Mouse (Mus musculus): ENCODE measurements around the gene Galnt2. TPM values are rescaled to one million over a fixed set of nuclear protein-coding genes. Genes with fewer than 3 reads are reported as not detected.

The Galnt2 gene
- polyA plus RNA-seq, 1 experiment = 8.1 TPM

GRCm38 (mm10) chr8:124375727-124376126 is 144.5 kb downstream of the Galnt2 start:
- Histone ChIP-seq H3K36me3 (ENCODE audit: control insufficient read depth, insufficient read depth, low read length) (no peaks in the 10 kb centered on the region), H3K27me3 (ENCODE audit: control insufficient read depth, insufficient read depth, low read length) (no peaks in the 10 kb centered on the region), H3K4me3 (ENCODE audit: low read depth, low read length) (no peak overlapping the region), H3K4me1 (ENCODE audit: control insufficient read depth, insufficient read depth, insufficient read length, low read length) (no peaks in the 10 kb centered on the region), H3K27ac (ENCODE audit: insufficient read depth, low read depth, low read length) (no peak overlapping the region; the same call in 1 of the 2 replicates)
- TF ChIP-seq CTCF (IDR thresholded peaks at IDR 0.05; ENCODE audit: extremely low read depth, insufficient read length, insufficient replicate concordance, low read depth, low read length) (no peak), POLR2A (IDR thresholded peaks at IDR 0.05; ENCODE audit: low read depth, low read length) (no peak)
- 75% methylated on average over 9 of the region's 9 CpGs for WGBS

GRCm38 (mm10) chr8:124376406-124376805 is 145.2 kb downstream of the Galnt2 start:
- TF ChIP-seq POLR2A (IDR thresholded peaks at IDR 0.05; ENCODE audit: low read depth, low read length) (no peak), CTCF (IDR thresholded peaks at IDR 0.05; ENCODE audit: extremely low read depth, insufficient read length, insufficient replicate concordance, low read depth, low read length) (no peak)
- WGBS = 92% methylated on average over 12 of the region's 12 CpGs
- H3K27me3 ChIP-seq (ENCODE audit: control insufficient read depth, insufficient read depth, low read length) = no peaks in the 10 kb centered on the region

GRCm38 (mm10) chr8:124379289-124379688 is 148.1 kb downstream of the Galnt2 start:
- Histone ChIP-seq H3K4me1 (ENCODE audit: control insufficient read depth, insufficient read depth, insufficient read length, low read length) (no peaks in the 10 kb centered on the region), H3K4me3 (ENCODE audit: low read depth, low read length) (no peak overlapping the region), H3K27ac (ENCODE audit: insufficient read depth, low read depth, low read length) (no peak overlapping the region), H3K27me3 (ENCODE audit: control insufficient read depth, insufficient read depth, low read length) (no peaks in the 10 kb centered on the region), H3K36me3 (ENCODE audit: control insufficient read depth, insufficient read depth, low read length) (no peaks in the 10 kb centered on the region)
- TF ChIP-seq CTCF (IDR thresholded peaks at IDR 0.05; ENCODE audit: extremely low read depth, insufficient read length, insufficient replicate concordance, low read depth, low read length) (no peak), POLR2A (IDR thresholded peaks at IDR 0.05; ENCODE audit: low read depth, low read length) (no peak)
- WGBS = 62% methylated on average over 6 of the region's 6 CpGs

More at GRCm38 (mm10) chr8:124376406-124376805, 145.2 kb downstream of the Galnt2 start:
- Histone ChIP-seq H3K36me3 (ENCODE audit: control insufficient read depth, insufficient read depth, low read length) (no peaks in the 10 kb centered on the region), H3K4me1 (ENCODE audit: control insufficient read depth, insufficient read depth, insufficient read length, low read length) (no peaks in the 10 kb centered on the region), H3K27ac (ENCODE audit: insufficient read depth, low read depth, low read length) (no peak overlapping the region), H3K4me3 (ENCODE audit: low read depth, low read length) (no peak overlapping the region)

- no peaks in the 10 kb centered on the region for H3K4me1 ChIP-seq (ENCODE audit: control insufficient read depth, insufficient read depth, insufficient read length, low read length)
- H3K4me3 ChIP-seq (ENCODE audit: low read depth, low read length) = no peak overlapping the region
- H3K27me3 ChIP-seq (ENCODE audit: control insufficient read depth, insufficient read depth, low read length) = no peaks in the 10 kb centered on the region
- no peaks in the 10 kb centered on the region for H3K36me3 ChIP-seq (ENCODE audit: control insufficient read depth, insufficient read depth, low read length)
- H3K27ac ChIP-seq (ENCODE audit: insufficient read depth, low read depth, low read length) = no peak overlapping the region
- TF ChIP-seq POLR2A (IDR thresholded peaks at IDR 0.05; ENCODE audit: low read depth, low read length) (no peak), CTCF (IDR thresholded peaks at IDR 0.05; ENCODE audit: extremely low read depth, insufficient read length, insufficient replicate concordance, low read depth, low read length) (no peak)
- 55% methylated on average over 10 of the region's 10 CpGs for WGBS
Measured at GRCm38 (mm10) chr8:124382235-124382634, 151.0 kb downstream of the Galnt2 start.

DNA sequence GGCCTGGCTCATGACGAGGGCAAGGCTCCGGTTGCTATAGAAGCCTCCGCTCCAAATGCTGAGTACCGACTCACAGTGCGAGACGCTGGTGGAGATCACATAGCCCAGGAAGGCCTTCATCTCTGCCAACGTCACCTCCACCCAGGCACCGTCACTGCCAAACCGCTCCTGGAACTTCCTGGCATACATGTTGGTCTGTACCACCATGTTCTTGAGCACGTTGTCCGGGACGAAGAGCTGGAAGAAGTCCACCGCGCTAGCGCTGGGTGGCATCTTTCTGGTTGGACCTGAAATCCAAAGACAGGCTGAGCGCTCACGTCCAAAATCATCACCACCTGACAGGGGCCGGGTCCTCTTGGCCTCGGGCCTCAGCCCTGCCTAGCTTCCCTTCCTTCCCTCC is 153.1 kb downstream of the Galnt2 start:
- no peak for TF ChIP-seq CTCF (IDR thresholded peaks at IDR 0.05; ENCODE audit: extremely low read depth, insufficient read length, insufficient replicate concordance, low read depth, low read length)
- TF ChIP-seq POLR2A (IDR thresholded peaks at IDR 0.05; ENCODE audit: low read depth, low read length) = no peak
- no peaks in the 10 kb centered on the region for H3K4me1 ChIP-seq (ENCODE audit: control insufficient read depth, insufficient read depth, insufficient read length, low read length)
- no peaks in the 10 kb centered on the region for H3K27me3 ChIP-seq (ENCODE audit: control insufficient read depth, insufficient read depth, low read length)
- H3K4me3 ChIP-seq (ENCODE audit: low read depth, low read length) = no peak overlapping the region
- 92% methylated on average over 19 of the region's 19 CpGs for WGBS
- no peak overlapping the region for H3K27ac ChIP-seq (ENCODE audit: insufficient read depth, low read depth, low read length)
- no peaks in the 10 kb centered on the region for H3K36me3 ChIP-seq (ENCODE audit: control insufficient read depth, insufficient read depth, low read length)

GRCm38 (mm10) chr8:124386225-124386899 is 155.2 kb downstream of the Galnt2 start:
- TF ChIP-seq CTCF (IDR thresholded peaks at IDR 0.05; ENCODE audit: extremely low read depth, insufficient read length, insufficient replicate concordance, low read depth, low read length) = no peak
- no peak for TF ChIP-seq POLR2A (IDR thresholded peaks at IDR 0.05; ENCODE audit: low read depth, low read length)
- no peak overlapping the region for H3K27ac ChIP-seq (ENCODE audit: insufficient read depth, low read depth, low read length)
- no peaks in the 10 kb centered on the region for H3K36me3 ChIP-seq (ENCODE audit: control insufficient read depth, insufficient read depth, low read length)
- WGBS = 81% methylated on average over 23 of the region's 23 CpGs
- no peaks in the 10 kb centered on the region for H3K27me3 ChIP-seq (ENCODE audit: control insufficient read depth, insufficient read depth, low read length)
- H3K4me1 ChIP-seq (ENCODE audit: control insufficient read depth, insufficient read depth, insufficient read length, low read length) = no peaks in the 10 kb centered on the region
- H3K4me3 ChIP-seq (ENCODE audit: low read depth, low read length) = no peak overlapping the region

DNA sequence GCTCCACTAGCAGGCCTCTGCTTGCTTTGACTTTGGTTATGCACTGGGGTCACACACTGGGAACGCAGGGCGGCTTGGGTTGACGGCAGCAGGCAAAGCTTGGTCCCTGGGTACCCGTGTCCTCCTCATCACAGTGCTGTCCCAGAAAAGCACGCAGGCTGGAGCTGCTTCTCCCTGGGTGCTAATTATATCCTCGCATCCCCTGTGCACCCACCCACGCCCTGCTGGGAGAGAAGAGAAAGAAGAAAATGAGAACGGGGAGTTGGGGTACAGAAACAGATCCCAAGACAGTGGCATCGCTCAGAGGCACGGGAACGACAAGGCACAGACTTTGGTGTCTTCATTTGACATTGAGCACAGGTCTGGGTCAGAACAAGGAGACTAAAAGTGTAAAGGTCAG is 158.3 kb downstream of the Galnt2 start:
- Histone ChIP-seq H3K36me3 (ENCODE audit: control insufficient read depth, insufficient read depth, low read length) (no peaks in the 10 kb centered on the region), H3K27ac (ENCODE audit: insufficient read depth, low read depth, low read length) (no peak overlapping the region), H3K4me3 (ENCODE audit: low read depth, low read length) (no peak overlapping the region), H3K4me1 (ENCODE audit: control insufficient read depth, insufficient read depth, insufficient read length, low read length) (no peaks in the 10 kb centered on the region), H3K27me3 (ENCODE audit: control insufficient read depth, insufficient read depth, low read length) (no peaks in the 10 kb centered on the region)
- WGBS = 85% methylated on average over 11 of the region's 11 CpGs
- TF ChIP-seq POLR2A (IDR thresholded peaks at IDR 0.05; ENCODE audit: low read depth, low read length) = no peak
- no peak for TF ChIP-seq CTCF (IDR thresholded peaks at IDR 0.05; ENCODE audit: extremely low read depth, insufficient read length, insufficient replicate concordance, low read depth, low read length)

Data from small intestine, adult 2 months (tissue).